Mouse (Mus musculus) gastrocnemius, adult 2 months (tissue): ENCODE measurements around the gene Rps6kb1. TPM values are rescaled to one million over a fixed set of nuclear protein-coding genes. Genes with fewer than 3 reads are reported as not detected.

Experiments used
- DNase-seq: peaks from one replicate; pipeline ENCODE4 v3.0.0; 2022
- H3K27ac ChIP-seq: fragments of 200-600 bp; 2 replicates; pipeline ENCODE4 v1.8.1; 2022; ENCODE audit warnings: mild to moderate bottlenecking
- H3K4me3 ChIP-seq: fragments of 200-600 bp; 2 replicates; pipeline ENCODE4 v1.8.1; 2022; ENCODE audit warnings: mild to moderate bottlenecking, moderate library complexity
- CTCF ChIP-seq: fragments of 200-600 bp; IDR thresholded peaks from 2 replicates; pipeline ENCODE4 v1.8.1; 2022; ENCODE audit warnings: antibody characterized with exemption, mild to moderate bottlenecking, moderate library complexity
- intact Hi-C: fragments of 180-260 bp; cut with DNase I; formaldehyde crosslinking; loops from one replicate; pipeline ENCODE4 v1.15.1; 2025
- total RNA-seq, 2 experiments: library from RNA; stranded (reverse); gene quantifications; 2 replicates each; pipeline ENCODE4 v1.2.3; 2021

Rps6kb1 gene
- total RNA-seq, 2 experiments from 2014 or later: 21.1 to 22.3 TPM

DNA sequence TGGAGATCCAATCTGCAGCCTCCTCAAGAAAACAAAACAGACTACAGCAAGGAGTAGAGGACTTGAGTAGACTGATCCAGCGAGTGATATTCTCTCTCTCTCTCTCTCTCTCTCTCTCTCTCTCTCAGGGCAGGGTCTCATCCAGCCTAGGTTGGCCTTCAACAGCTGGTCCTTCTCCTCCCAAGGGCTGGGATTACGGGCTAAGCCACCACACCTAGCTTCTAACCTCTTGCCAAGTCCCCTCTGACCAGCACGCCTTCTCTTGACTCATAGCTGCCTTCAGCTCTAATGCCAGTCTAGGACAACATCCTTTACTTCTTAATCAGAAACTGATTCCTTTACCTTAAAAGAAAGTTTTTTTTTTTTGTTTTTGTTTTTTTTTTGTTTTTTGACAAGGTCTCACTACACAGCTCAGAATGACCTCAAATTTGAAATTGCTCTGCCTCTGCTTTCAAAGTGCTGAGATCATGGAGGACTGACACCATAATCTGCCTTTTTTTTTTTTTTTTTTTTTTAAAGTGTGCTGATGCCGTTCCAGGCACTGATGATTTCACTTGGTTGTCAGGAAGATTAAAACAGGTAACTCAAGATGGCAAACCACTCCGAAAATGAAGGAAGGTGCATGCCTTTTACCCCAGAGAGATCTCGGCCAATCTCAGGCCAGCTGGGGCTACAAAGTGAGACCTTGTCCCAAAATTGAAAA lies 33.7 kb upstream of the Rps6kb1 start:
- peak overlapping the region; percentile 94 for H3K27ac ChIP-seq
- no peak for TF ChIP-seq CTCF
- intact Hi-C loops: no loop called here
- peak overlapping the region; percentile 23 for H3K4me3 ChIP-seq
- no peak for DNase-seq

DNA sequence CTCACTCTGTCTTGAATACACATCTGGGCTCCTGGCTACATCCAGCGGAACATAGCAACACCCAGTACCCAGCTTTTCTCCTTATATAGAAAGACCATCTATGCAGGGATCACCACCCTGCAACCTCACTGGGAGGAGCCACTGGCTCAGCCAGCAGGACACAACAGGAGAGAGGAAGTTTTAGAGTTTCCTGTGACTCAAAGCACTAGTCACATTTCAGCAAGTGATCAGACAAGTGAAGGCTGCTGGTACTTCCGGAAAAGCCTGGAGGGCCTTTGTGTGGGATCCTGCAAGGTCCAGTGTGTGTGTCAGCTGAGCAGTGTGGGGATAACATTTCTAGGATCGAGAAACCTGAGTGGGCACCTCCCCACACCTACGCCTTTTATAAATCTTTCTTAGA lies 32.6 kb upstream of the Rps6kb1 start:
- Histone ChIP-seq H3K27ac (peak overlapping the region; percentile 94), H3K4me3 (no peak overlapping the region)
- TF ChIP-seq CTCF: no peak
- intact Hi-C loops: no loop called here
- DNase-seq: peak; percentile 40

DNA sequence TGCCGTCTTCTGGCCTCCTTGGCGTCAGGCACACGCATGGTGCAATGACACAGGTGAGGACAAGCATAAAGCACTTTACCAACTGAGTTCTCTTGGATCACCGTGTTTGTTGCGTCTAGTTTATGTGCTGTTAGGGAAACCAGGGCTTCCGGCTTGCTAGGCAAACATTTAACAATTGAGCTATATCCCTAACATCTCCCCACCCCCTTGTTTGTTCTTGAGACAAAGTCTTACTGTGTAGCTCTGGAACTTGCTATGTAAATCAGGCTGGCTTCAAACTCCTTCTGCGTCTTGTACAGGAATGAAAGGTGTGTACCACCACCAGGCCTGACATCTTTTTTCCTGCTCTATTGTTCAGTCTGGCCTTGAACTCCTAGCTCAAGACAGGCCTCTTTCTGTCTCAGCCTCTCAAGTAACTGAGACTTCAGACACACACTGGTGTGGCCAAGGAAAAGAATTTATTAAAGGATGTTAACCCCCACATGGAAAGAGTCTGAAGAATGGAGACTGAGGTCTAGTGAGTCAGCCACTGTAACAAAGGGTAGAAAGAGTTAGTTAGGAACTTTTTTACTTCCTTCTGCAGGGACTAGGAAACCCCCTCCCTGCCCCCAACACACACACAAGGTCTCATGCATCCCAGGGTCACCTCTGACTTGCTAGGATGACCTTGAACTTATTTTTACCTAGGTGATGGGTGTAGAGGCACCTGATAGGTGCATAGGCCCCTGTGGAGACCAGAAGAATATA lies 31.2 kb upstream of the Rps6kb1 start:
- Histone ChIP-seq H3K4me3 (no peak overlapping the region), H3K27ac (peak overlapping the region; percentile 94)
- no peak for TF ChIP-seq CTCF
- intact Hi-C loops: no loop called here
- DNase-seq: no peak

DNA sequence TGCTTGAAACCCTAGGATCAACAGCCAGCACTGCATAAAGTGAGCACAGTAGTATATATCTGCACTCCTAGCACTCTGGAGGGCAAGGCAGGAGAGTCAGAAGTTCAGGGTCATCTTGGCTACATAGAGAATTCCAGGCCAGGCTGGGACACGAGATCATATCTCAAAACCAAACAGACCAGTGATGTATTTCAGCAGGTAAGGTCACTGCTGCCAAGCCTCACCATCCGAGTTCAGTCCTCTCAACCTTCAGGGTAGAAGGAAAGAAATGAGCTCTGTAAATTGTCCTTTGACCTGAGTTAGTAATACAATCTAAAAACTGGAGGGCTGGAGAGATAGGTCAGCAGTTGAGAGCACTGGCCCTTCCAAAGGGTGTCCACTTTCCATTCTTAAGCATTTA lies 29.8 kb upstream of the Rps6kb1 start:
- peak overlapping the region; percentile 94 for H3K27ac ChIP-seq
- no peak for DNase-seq
- H3K4me3 ChIP-seq: no peak overlapping the region
- no peak for TF ChIP-seq CTCF
- intact Hi-C loops: no loop called here

DNA sequence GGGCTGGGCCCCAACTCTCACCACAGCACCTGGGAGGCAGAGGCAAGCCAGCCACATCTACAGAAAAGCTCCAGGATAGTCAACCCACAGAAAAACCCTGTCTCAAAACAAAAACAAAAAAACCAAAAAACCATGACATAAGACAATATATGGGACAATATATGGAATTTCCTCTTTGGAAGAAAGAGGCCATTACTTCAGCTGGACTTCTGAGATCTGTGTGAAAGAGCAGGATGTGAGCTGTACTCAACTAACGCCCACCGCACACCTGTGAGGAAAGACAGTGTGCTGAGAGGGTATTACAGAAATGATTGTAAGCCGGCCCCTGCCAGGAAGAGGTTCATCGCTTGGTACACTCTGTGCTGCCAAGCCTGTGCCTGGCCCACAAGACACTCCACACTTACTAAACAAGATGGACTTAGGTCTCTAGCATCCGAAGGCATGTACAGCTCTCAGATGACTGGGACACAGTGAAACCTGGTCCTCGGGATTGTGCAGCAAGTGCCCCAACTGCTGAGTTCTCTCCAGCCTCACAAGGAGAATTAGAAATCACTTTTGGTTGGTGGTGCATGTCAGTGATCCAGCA lies 29.1 kb upstream of the Rps6kb1 start:
- TF ChIP-seq CTCF: no peak
- peak overlapping the region; percentile 94 for H3K27ac ChIP-seq

DNA sequence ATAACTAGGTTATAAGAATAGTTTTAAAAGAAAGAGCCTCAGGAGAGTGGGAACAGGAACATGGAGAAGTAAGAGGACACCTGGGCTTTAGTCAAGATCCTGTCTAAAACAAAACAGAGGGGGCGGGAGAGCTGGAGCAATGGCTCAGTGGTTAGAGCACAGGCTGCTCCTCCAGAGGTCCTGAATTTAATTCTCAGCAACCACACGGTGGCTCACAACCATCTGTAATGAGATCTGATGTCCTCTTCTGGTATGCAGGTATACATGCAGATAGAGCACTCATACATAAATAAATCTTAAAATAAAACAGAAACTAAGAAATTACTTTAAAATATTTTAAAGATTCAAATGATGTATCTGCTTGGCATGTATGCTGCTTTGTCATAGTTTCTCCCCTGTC lies 28.0 kb upstream of the Rps6kb1 start:
- no peak for TF ChIP-seq CTCF
- DNase-seq: no peak
- Histone ChIP-seq H3K4me3 (no peak overlapping the region), H3K27ac (0 out of 2 replicates have a peak overlapping the region, but pooled peaks have one; percentile 94)
- intact Hi-C loops: no loop called here

More for the DNA sequence above, 29.1 kb upstream of the Rps6kb1 start:
- intact Hi-C loops: no loop called here
- peak; percentile 73 for DNase-seq
- no peak overlapping the region for H3K4me3 ChIP-seq

DNA sequence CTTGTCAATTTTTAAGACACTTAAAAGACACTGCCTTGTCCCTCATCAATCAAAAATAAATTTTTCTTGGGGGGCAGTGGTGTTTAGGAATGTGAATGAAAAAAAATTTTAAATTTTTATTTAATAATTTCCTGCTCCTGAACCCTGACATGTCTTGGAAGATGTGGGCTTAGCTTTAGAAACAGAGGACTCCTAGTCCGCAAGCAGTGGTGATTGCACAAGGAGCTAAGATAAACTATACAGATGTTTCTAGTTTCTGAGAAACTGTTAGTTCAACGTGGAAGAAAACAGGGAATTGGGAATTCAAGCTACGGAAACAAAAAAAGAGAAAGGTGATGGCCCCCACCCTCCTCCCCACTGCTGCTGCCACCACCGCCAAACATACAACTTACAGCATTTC lies 27.3 kb upstream of the Rps6kb1 start:
- no peak for DNase-seq

DNA sequence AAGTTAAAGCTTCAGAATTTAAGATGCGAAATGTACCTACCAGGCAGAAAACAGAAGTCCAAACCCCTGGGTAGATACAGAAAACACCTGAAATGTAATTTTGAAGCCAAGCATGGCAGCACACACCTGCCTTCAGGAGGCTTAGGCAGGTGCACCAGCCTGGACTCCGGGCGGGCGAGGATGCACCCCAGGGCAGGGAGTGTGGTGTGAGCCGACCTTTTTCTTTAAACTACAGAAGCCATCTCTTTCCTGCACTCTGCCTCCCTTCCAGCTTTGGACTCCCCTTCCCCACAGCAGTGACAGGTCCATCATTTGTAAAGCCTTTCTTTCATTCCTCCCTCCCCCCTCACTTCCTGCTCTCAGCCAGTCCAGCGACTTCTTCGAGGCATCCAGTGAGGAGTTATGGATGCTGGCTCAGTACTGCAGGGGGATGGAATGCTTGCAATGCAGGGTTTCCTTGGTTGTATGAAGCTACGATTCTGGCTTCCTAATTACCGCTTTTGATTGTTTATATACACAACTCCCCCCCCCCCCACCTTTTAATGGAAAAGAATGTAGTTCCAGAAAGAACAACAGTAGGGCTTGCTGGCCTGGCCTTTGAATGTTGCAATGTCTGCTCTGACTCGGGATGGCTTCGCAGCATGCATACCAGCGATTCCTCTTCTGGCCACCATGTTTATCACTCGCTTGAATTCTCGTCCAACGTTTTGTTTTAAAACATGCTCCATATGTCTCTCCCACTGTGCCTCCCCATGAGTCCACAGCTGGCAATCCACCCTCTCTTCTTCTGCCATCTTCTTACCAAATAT lies 26.6 kb upstream of the Rps6kb1 start:
- Histone ChIP-seq H3K4me3 (no peak overlapping the region), H3K27ac (peak overlapping the region; percentile 61)
- intact Hi-C loops: no loop called here
- no peak for DNase-seq
- no peak for TF ChIP-seq CTCF

More for the DNA sequence above, 27.3 kb upstream of the Rps6kb1 start:
- H3K27ac ChIP-seq: no peak overlapping the region
- intact Hi-C loops: no loop called here
- no peak for TF ChIP-seq CTCF
- no peak overlapping the region for H3K4me3 ChIP-seq

DNA sequence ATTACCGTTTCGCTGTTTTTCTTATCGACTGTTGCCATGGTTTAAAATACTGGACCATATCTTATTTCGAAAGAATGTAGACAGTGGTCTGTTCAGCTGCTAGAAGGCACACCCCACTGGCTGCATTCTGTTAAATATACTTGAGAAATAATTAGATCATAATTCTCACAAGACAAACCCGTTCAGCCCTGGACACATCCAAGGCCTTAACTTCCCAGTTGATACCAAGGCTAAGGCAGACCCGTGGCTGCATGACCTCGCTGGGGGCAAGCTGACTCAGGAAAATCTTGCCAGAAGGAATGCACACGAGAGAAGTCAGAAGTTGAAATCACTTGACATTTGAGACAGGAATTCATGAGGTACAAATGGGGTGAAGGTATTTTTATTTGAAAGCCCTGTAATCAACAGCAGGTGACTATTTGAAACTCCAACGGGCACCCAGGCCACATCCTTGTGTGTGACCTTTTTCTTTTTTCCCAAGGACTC lies 25.7 kb upstream of the Rps6kb1 start:
- no peak for TF ChIP-seq CTCF
- Histone ChIP-seq H3K4me3 (no peak overlapping the region), H3K27ac (peak overlapping the region; percentile 61)
- intact Hi-C loops: no loop called here
- peak; percentile 37 for DNase-seq

DNA sequence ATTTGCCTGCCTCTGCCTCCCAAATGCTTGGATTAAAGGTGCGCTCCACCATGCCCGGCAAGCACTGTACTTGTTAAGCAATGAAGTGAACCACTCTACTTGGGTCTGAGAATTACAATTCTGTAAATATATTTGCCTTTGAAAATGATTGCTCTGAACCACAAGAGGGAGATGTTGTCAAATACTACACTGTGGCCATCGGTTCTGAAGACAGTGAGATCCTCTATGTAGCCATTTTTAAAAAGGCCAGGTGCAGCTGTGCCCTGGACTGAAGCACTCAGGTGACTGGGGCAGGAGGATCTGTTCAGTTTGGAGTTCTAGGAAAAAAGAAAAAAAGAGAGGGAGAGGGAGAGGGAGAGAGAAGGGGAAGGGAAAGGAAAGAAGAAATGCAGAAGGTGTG lies 23.8 kb upstream of the Rps6kb1 start:
- Histone ChIP-seq H3K27ac (peak overlapping the region; percentile 38), H3K4me3 (no peak overlapping the region)
- no peak for DNase-seq
- TF ChIP-seq CTCF: peak; percentile 81
- intact Hi-C loops: loop anchor here (1.0 to 10.0 kb wide), 3 partner anchors 39 to 436 kb away; no protein-coding TSS in a partner anchor

DNA sequence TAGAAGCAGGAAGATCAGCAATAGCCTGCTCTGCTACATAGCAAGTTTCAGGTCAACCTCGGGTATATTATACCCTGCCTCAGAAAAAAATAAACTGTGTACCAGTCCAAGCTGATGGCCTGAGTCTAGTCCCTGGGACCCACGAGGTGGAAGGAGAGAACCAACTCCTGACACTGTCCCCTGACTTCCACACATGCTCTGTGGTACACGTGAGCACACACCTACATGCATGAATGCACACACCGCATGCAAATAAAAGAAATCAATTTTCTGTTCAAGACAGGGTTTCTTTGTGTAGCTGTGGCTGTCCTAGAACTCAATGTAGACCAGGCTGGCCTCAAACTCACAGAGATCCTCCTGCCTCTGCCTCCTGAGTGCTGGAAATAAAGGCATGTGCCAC lies 13.7 kb upstream of the Rps6kb1 start:
- Histone ChIP-seq H3K4me3 (no peak overlapping the region), H3K27ac (no peak overlapping the region)
- DNase-seq: no peak
- intact Hi-C loops: no loop called here
- TF ChIP-seq CTCF: no peak

DNA sequence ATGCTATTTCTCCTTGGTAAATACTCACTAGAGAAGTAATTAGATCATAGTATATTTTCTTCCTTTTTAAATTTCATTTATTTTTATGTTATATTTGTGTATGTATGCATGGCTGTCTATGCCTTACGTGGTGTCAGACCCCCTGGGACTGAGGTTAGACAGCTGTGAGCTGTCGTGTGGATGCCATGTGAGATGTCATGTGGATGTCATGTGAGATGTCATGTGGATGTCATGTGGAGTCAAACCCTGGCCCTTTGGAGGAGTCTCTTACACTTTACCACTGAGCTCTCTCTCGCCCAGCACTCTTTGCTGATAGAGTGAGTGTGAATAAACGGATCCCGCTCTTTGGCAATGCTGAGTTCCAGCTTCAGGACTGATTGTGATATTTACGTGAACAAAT lies 8.9 kb upstream of the Rps6kb1 start:
- Histone ChIP-seq H3K27ac (no peak overlapping the region), H3K4me3 (no peak overlapping the region)
- intact Hi-C loops: no loop called here
- TF ChIP-seq CTCF: no peak
- DNase-seq: no peak
